Mouse (Mus musculus): Measurements from ENCODE around the gene Opn1sw. TPM values are rescaled to one million over a fixed set of nuclear protein-coding genes. Genes with fewer than 3 reads are reported as not detected.

Gene Opn1sw
- polyA plus RNA-seq (2015; fragmentation: Nextera tagmentation; extraction: Ambion mirVana) = 0.51 and 0.55 TPM in 2 replicates

DNA sequence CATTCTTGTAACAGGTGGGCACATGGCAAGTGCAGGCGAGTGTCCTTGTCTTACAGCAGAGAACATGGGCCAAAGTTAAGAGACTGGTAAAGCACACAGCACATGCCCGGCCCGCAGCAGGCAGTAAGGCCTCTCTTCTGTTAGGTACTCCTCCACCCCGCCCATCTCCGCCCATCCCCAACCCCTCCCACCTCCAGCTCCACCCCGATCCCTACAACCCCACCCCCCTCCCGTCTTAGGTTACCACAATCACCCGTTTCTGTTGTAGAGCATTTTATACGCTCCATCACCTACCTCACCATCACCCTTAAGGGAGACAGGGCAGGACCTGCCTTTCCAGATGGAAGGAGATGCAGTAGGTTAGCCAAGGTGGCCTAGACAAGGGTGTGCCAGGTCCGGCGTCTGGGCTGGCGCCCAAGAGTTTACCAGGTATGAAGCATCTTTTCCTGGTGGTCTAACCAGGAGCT lies at the start of gene Opn1sw:
Gene Opn1sw (minus strand): TSS at position 417 of the 467 bp plus-strand sequence.
- peak within 1 kb of the TSS; percentile 70 for H3K4me2 ChIP-seq
- no peaks in the 10 kb centered on the region for H3K9me3 ChIP-seq
- H3K9ac ChIP-seq = peak within 1 kb of the TSS; percentile 67
- peaks cover 47% of the 10 kb centered on the region for H3K4me1 ChIP-seq
- peak within 1 kb of the TSS; percentile 51 for H3K27ac ChIP-seq (replicated peaks)
- peak within 1 kb of the TSS; percentile 56 for H3K4me3 ChIP-seq
- H3K27me3 ChIP-seq (replicated peaks) = 0 out of 2 replicates have a peak, but pooled peaks cover 9% of the 10 kb centered on the region
- 5% methylated on average over 12 of the region's 12 CpGs for WGBS
- no peaks in the 10 kb centered on the region for H3K36me3 ChIP-seq
- 0 out of 2 replicates have a peak, but pooled peaks have one; percentile 38 for ATAC-seq (ENCODE audit: extremely low read depth, insufficient number of reproducible peaks, low FRiP score, low TSS enrichment)

DNA sequence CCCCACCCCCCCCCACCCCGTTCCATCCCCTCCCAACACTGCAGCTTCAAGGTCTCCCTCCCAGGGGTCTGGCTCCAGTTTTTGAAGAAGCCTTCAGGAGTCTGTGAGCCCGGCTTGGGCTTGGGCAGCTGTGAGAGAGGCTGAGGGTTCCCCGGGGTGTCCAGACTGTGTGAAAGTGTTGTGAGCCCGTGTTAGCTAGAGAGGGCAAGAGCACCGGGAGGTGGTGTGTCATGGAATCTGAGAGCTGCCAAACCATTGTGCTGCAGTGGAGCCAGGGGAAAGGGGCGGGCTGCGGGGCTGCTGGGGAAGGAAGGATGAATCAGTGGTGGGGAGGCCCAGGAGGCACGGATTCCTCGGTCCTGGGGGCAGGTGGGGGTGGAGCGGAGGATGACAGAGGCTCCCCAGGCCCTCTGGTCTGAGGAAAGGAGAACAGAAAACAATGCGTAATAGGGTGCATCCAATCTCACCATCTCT lies 48.2 kb upstream of the Opn1sw start:
- Histone ChIP-seq H3K4me3 (peak overlapping the region; percentile 81), H3K4me2 (peak overlapping the region; percentile 89), H3K9ac (peak overlapping the region; percentile 98), H3K4me1 (peaks cover 39% of the 10 kb centered on the region), H3K9me3 (no peaks in the 10 kb centered on the region), H3K27ac (replicated peaks) (peak overlapping the region; percentile 99), H3K36me3 (peaks cover 46% of the 10 kb centered on the region), H3K27me3 (replicated peaks) (no peaks in the 10 kb centered on the region)
- WGBS = 4% methylated on average over 11 of the region's 11 CpGs
- ATAC-seq (ENCODE audit: extremely low read depth, insufficient number of reproducible peaks, low FRiP score, low TSS enrichment) = no peak

DNA sequence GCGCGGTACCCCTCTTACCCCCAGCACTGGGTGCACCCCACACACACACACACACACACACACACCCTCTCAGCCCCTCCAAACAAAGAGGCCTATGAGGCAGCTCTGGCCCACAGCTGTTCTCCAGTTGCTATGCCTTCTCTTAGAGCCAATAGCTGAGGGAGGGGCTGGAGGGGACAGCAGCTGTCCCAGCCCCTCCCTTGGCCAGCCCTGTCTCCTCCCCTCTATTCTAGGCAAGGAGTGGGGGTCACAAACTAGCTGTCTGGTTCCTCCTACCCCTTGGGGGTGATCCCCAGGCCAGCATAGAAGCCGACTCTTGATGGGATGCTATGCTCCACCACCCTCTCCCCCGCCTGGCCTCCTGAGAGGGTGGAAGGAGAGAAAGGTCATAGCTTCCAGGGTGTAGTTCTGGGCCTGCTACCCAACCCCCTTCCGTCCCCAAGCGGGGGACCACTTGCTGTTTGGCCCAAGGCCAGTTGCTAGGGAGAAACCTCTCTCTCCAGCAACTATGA lies 47.7 kb upstream of the Opn1sw start:
- H3K27ac ChIP-seq (replicated peaks) = peak overlapping the region; percentile 99
- peak overlapping the region; percentile 81 for H3K4me3 ChIP-seq
- H3K9ac ChIP-seq = peak overlapping the region; percentile 98
- peaks cover 44% of the 10 kb centered on the region for H3K4me1 ChIP-seq
- H3K9me3 ChIP-seq = no peaks in the 10 kb centered on the region
- 9% methylated on average over 5 of the region's 6 CpGs for WGBS
- peaks cover 41% of the 10 kb centered on the region for H3K36me3 ChIP-seq
- ATAC-seq (ENCODE audit: extremely low read depth, insufficient number of reproducible peaks, low FRiP score, low TSS enrichment) = no peak
- H3K4me2 ChIP-seq = peak overlapping the region; percentile 89
- H3K27me3 ChIP-seq (replicated peaks) = no peaks in the 10 kb centered on the region

GRCm38 (mm10) chr6:29434911-29435691 lies 46.8 kb upstream of the Opn1sw start:
- Histone ChIP-seq H3K9me3 (no peaks in the 10 kb centered on the region), H3K9ac (peak overlapping the region; percentile 98), H3K36me3 (peaks cover 32% of the 10 kb centered on the region), H3K4me3 (peak overlapping the region; percentile 81), H3K4me2 (peak overlapping the region; percentile 89), H3K27ac (replicated peaks) (peak overlapping the region; percentile 99), H3K4me1 (peaks cover 53% of the 10 kb centered on the region), H3K27me3 (replicated peaks) (no peaks in the 10 kb centered on the region)
- 2% methylated on average over 13 of the region's 13 CpGs for WGBS
- ATAC-seq (ENCODE audit: extremely low read depth, insufficient number of reproducible peaks, low FRiP score, low TSS enrichment) = peak; percentile 7; the same call in 1 of the 2 replicates

DNA sequence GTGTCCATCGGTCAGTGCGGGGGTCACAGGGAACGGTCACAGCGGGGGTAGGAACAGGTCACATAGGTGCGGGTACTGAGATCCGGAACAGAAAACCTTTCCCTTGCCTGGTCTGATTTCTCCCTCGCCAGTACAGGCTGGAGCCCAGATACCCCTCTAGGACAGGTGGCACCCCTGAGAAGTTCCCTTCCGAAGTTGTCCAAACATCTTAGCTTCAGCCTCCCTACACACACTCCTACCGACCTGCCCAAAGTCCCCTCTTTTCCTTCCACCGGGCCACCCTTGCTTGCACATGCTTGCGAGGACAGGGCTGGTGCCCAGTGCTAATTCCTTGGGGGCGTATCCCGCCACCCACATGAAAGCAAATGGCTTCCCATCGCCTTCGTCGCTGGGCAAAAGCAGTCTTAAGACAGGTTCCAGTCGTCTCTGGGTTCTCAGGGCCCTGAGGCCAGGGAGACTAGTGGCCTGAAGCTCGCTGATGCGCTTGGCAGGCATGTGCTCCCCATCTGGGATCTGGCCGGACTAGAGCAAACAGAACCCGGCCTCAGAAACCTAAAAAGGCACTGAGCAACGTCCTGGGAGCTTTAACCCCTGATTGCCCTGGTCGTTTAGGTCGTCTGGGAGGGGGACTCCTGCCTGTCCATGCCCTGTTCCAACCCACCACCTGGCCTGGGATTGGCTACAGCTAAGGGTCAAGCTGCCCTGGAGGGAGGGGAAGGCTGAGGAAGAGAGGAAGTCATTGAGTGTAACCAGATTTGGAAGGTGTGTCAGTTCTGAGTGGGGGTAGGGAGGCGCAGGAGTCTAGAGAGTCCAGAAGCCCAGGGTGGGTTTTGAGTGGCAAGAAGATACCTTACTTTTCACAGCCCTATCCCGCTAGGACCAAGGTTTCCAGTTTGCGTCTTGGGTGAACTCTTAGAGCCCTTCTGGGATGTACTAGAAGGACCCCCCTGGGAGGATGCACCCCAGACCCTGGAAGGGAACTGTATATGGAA lies 45.8 kb upstream of the Opn1sw start:
- H3K9me3 ChIP-seq = no peaks in the 10 kb centered on the region
- peak overlapping the region; percentile 81 for H3K4me3 ChIP-seq
- peak; percentile 42; the same call in 1 of the 2 replicates for ATAC-seq (ENCODE audit: extremely low read depth, insufficient number of reproducible peaks, low FRiP score, low TSS enrichment)
- H3K27me3 ChIP-seq (replicated peaks) = no peaks in the 10 kb centered on the region
- 1% methylated on average over 27 of the region's 27 CpGs for WGBS
- H3K4me1 ChIP-seq = peaks cover 56% of the 10 kb centered on the region
- peak overlapping the region; percentile 99 for H3K27ac ChIP-seq (replicated peaks)
- peak overlapping the region; percentile 98 for H3K9ac ChIP-seq
- peaks cover 22% of the 10 kb centered on the region for H3K36me3 ChIP-seq
- peak overlapping the region; percentile 89 for H3K4me2 ChIP-seq

GRCm38 (mm10) chr6:29433038-29433803 lies 45.0 kb upstream of the Opn1sw start, which contains the start of gene Flnc:
Gene Flnc, plus strand, starts transcription at chr6:29433256.
- Histone ChIP-seq H3K27me3 (replicated peaks) (no peaks in the 10 kb centered on the region), H3K4me1 (peaks cover 56% of the 10 kb centered on the region), H3K36me3 (peaks cover 14% of the 10 kb centered on the region), H3K4me3 (peak within 1 kb of the TSS; percentile 81), H3K9me3 (no peaks in the 10 kb centered on the region), H3K4me2 (peak within 1 kb of the TSS; percentile 89), H3K9ac (peak within 1 kb of the TSS; percentile 98), H3K27ac (replicated peaks) (peak within 1 kb of the TSS; percentile 99)
- peak; percentile 29; the same call in 1 of the 2 replicates for ATAC-seq (ENCODE audit: extremely low read depth, insufficient number of reproducible peaks, low FRiP score, low TSS enrichment)
- under 1% methylated on average over 67 of the region's 77 CpGs for WGBS

GRCm38 (mm10) chr6:29432676-29433037 lies 44.4 kb upstream of the Opn1sw start:
- Histone ChIP-seq H3K27ac (replicated peaks) (peak overlapping the region; percentile 99), H3K9ac (peak overlapping the region; percentile 98), H3K27me3 (replicated peaks) (no peaks in the 10 kb centered on the region), H3K4me1 (peaks cover 56% of the 10 kb centered on the region), H3K9me3 (no peaks in the 10 kb centered on the region), H3K4me3 (peak overlapping the region; percentile 81), H3K4me2 (peak overlapping the region; percentile 89), H3K36me3 (peaks cover 8% of the 10 kb centered on the region)
- no peak for ATAC-seq (ENCODE audit: extremely low read depth, insufficient number of reproducible peaks, low FRiP score, low TSS enrichment)

DNA sequence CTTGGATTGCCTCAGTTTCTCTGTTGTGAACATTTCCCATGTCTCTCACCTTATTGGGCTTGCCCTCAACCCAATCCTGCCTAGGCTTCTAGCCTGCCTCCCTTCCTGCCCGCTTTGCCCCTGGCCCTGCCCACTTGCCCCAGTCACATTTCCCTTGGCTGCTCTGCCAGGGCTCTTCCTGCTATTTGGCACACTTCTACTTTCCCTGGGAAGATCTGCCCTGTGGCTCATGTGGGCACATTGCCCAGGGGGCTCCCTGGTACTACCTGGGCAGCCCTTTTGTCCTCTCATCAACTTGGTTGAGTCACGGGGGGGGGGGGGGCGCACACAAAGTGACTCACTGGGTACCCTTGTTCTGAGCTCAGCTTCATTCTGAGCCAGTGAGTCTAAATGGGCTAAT lies 43.9 kb upstream of the Opn1sw start:
- no peaks in the 10 kb centered on the region for H3K27me3 ChIP-seq (replicated peaks)
- peaks cover 3% of the 10 kb centered on the region for H3K36me3 ChIP-seq
- H3K9me3 ChIP-seq = no peaks in the 10 kb centered on the region
- H3K9ac ChIP-seq = peak overlapping the region; percentile 98
- peak overlapping the region; percentile 89 for H3K4me2 ChIP-seq
- WGBS = 43% methylated on average over 3 of the region's 3 CpGs
- ATAC-seq (ENCODE audit: extremely low read depth, insufficient number of reproducible peaks, low FRiP score, low TSS enrichment) = no peak
- H3K4me3 ChIP-seq = 0 out of 2 replicates have a peak overlapping the region, but pooled peaks have one; percentile 81
- peaks cover 53% of the 10 kb centered on the region for H3K4me1 ChIP-seq
- H3K27ac ChIP-seq (replicated peaks) = peak overlapping the region; percentile 99

GRCm38 (mm10) chr6:29431473-29431872 lies 43.2 kb upstream of the Opn1sw start:
- peak; percentile 23; the same call in 1 of the 2 replicates for ATAC-seq (ENCODE audit: extremely low read depth, insufficient number of reproducible peaks, low FRiP score, low TSS enrichment)
- Histone ChIP-seq H3K4me1 (peaks cover 46% of the 10 kb centered on the region), H3K27me3 (replicated peaks) (no peaks in the 10 kb centered on the region), H3K9me3 (no peaks in the 10 kb centered on the region), H3K27ac (replicated peaks) (peak overlapping the region; percentile 99), H3K4me3 (no peak overlapping the region), H3K36me3 (no peaks in the 10 kb centered on the region), H3K4me2 (peak overlapping the region; percentile 89), H3K9ac (peak overlapping the region; percentile 98)
- 17% methylated on average over 5 of the region's 5 CpGs for WGBS

All from heart, embryonic 13.5 days (tissue).